Mouse (Mus musculus) thymus, postnatal 0 days (tissue): ENCODE results near the gene Caly. TPM values are rescaled to one million over a fixed set of nuclear protein-coding genes. Genes with fewer than 3 reads are reported as not detected.

Source experiments
- DNase-seq: peaks from one replicate; pipeline ENCODE4 v3.0.0-alpha.2; 2015; ENCODE audit warnings: low spot score
- polyA plus RNA-seq: library from polyadenylated mRNA; unstranded; fragments of >200 nt; fragmentation: Nextera tagmentation; extraction: Ambion mirVana; gene quantifications from 2 replicates; pipeline ENCODE4 v1.2.1, GENCODE M21; 2015

The Caly gene
- 0.44 and 0.52 TPM in 2 replicates for polyA plus RNA-seq

GRCm38 (mm10) chr7:140082242-140082678 is at the start of gene Caly:
Gene Caly (minus strand): TSS chr7:140082548.
- DNase-seq, result peak; percentile 51

GRCm38 (mm10) chr7:140127911-140128310 is 45.6 kb upstream of the Caly start:
- DNase-seq, result no peak

- DNase-seq, result no peak
These were observed 44.6 kb upstream of the Caly start for GRCm38 (mm10) chr7:140126934-140127333.

- no peak for DNase-seq
These were observed 43.6 kb upstream of the Caly start for GRCm38 (mm10) chr7:140126022-140126350.

- peak; percentile 87 for DNase-seq
These were observed 43.1 kb upstream of the Caly start for GRCm38 (mm10) chr7:140125278-140126021.

GRCm38 (mm10) chr7:140124382-140124781 is 42.0 kb upstream of the Caly start:
- no peak for DNase-seq

GRCm38 (mm10) chr7:140122765-140123164 is 40.4 kb upstream of the Caly start:
- DNase-seq, result no peak

GRCm38 (mm10) chr7:140121338-140121910 is 39.1 kb upstream of the Caly start:
- no peak for DNase-seq

GRCm38 (mm10) chr7:140120484-140120883 is 38.1 kb upstream of the Caly start:
- no peak for DNase-seq

GRCm38 (mm10) chr7:140116329-140117054 is 34.1 kb upstream of the Caly start, which contains the start of gene Echs1:
Gene Echs1 (minus strand): TSS chr7:140116476.
- DNase-seq, result peak; percentile 80

GRCm38 (mm10) chr7:140115583-140116328 is 33.4 kb upstream of the Caly start, which contains the start of gene Paox:
Gene Paox (plus strand): TSS chr7:140115799.
- DNase-seq, result peak; percentile 7

- DNase-seq, result no peak
These were observed 29.6 kb upstream of the Caly start for GRCm38 (mm10) chr7:140111943-140112342.

GRCm38 (mm10) chr7:140104009-140104408 is 21.7 kb upstream of the Caly start:
- no peak for DNase-seq

GRCm38 (mm10) chr7:140101993-140102860 is 19.9 kb upstream of the Caly start, which contains the start of gene Fuom:
Gene Fuom (minus strand): TSS chr7:140102441.
- DNase-seq, result peak; percentile 89

GRCm38 (mm10) chr7:140101498-140101897 is 19.1 kb upstream of the Caly start:
- DNase-seq, result no peak

GRCm38 (mm10) chr7:140098466-140098865 is 16.1 kb upstream of the Caly start:
- DNase-seq, result no peak

GRCm38 (mm10) chr7:140096055-140096454 is 13.7 kb upstream of the Caly start:
- no peak for DNase-seq

GRCm38 (mm10) chr7:140095556-140095955 is 13.2 kb upstream of the Caly start:
- DNase-seq, result no peak

- no peak for DNase-seq
These were observed 12.6 kb upstream of the Caly start for GRCm38 (mm10) chr7:140094954-140095353.

GRCm38 (mm10) chr7:140092924-140093528 is 10.7 kb upstream of the Caly start, which contains the start of gene Prap1:
Gene Prap1 (plus strand): TSS chr7:140093395.
- no peak for DNase-seq
